Mouse (Mus musculus): Measurements from ENCODE around the gene Trappc10. TPM values are rescaled to one million over a fixed set of nuclear protein-coding genes. Genes with fewer than 3 reads are reported as not detected.

The Trappc10 gene
- total RNA-seq (2017), result 30.4 to 42.5 TPM (median 37.6 TPM) in 3 replicates

GRCm38 (mm10) chr10:78244438-78245224, at the start of gene Trappc10:
Gene Trappc10, minus strand, starts transcription at chr10:78244641.
- peak; percentile 81 for ATAC-seq (replicated peaks; ENCODE audit: insufficient number of reproducible peaks, low FRiP score, low TSS enrichment, poor library complexity, severe bottlenecking)

- no peak for ATAC-seq (replicated peaks; ENCODE audit: insufficient number of reproducible peaks, low FRiP score, low TSS enrichment, poor library complexity, severe bottlenecking)
These were observed 49.1 kb upstream of the Trappc10 start for GRCm38 (mm10) chr10:78293576-78293975.

- no peak for ATAC-seq (replicated peaks; ENCODE audit: insufficient number of reproducible peaks, low FRiP score, low TSS enrichment, poor library complexity, severe bottlenecking)
These were observed 47.9 kb upstream of the Trappc10 start for GRCm38 (mm10) chr10:78292381-78292780.

GRCm38 (mm10) chr10:78290730-78291535, 46.5 kb upstream of the Trappc10 start:
- no peak for ATAC-seq (replicated peaks; ENCODE audit: insufficient number of reproducible peaks, low FRiP score, low TSS enrichment, poor library complexity, severe bottlenecking)

DNA sequence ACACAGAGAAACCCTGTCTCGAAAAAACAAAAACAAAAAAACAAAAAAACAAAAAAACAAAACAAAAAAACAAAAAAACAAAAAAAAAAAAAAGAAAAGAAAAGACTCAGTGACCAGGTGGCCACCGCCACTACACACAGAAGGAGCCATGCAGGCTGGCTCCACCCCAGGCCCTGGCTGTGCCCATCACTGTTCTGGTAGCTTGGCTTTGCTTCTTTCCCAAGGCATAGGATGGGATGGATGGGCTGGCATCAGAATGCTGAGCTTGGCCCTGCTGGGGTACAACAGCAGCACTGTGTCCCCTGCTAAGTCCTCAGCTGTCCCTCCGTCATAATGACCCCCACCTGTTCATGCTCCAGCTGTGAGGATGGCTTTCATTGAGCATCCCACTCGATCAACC, 44.5 kb upstream of the Trappc10 start:
- no peak for ATAC-seq (replicated peaks; ENCODE audit: insufficient number of reproducible peaks, low FRiP score, low TSS enrichment, poor library complexity, severe bottlenecking)

- ATAC-seq (replicated peaks; ENCODE audit: insufficient number of reproducible peaks, low FRiP score, low TSS enrichment, poor library complexity, severe bottlenecking), result no peak
These were observed 43.7 kb upstream of the Trappc10 start for GRCm38 (mm10) chr10:78288135-78288534.

GRCm38 (mm10) chr10:78287465-78288132, 43.2 kb upstream of the Trappc10 start:
- no peak for ATAC-seq (replicated peaks; ENCODE audit: insufficient number of reproducible peaks, low FRiP score, low TSS enrichment, poor library complexity, severe bottlenecking)

GRCm38 (mm10) chr10:78285959-78286358, 41.5 kb upstream of the Trappc10 start:
- no peak for ATAC-seq (replicated peaks; ENCODE audit: insufficient number of reproducible peaks, low FRiP score, low TSS enrichment, poor library complexity, severe bottlenecking)

- no peak for ATAC-seq (replicated peaks; ENCODE audit: insufficient number of reproducible peaks, low FRiP score, low TSS enrichment, poor library complexity, severe bottlenecking)
These were observed 41.0 kb upstream of the Trappc10 start for GRCm38 (mm10) chr10:78285409-78285808.

DNA sequence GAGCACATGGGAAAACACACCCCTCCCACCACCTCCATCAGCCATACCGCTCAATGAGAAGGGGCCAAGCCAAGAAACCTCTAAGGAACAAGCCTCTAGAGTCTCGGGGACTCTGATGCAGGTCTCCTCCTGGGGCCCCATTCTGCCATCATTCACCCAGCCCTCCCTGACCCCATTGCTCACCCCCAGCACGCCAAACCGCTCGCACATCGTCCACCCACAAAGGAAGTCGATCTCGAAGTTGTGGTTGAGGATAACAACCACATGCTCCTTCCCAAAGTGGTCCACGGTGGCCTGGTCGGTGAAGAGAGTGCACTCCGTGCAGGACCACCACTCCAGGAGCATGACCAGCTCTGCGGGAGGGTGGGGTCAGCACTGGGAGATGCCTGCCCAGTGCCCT, 40.4 kb upstream of the Trappc10 start:
- no peak for ATAC-seq (replicated peaks; ENCODE audit: insufficient number of reproducible peaks, low FRiP score, low TSS enrichment, poor library complexity, severe bottlenecking)

DNA sequence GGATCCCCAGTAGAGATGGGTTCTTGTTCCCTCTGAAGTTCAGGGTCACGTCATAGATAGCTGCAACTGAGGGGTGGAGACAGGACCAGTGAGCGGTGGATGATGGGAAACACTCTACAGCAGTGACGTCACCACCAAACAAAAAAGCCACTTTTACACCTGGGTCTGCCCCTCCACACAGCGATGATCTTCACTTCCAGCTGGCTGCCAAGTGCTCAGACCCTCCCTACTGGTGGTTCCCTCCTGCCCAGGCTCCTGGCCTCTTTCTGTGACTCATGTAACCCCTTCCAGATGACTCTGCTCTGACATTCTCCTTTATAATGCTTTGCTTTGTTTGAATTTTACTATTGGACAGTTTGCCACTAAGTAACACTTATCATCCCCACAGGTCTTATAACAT, 38.0 kb upstream of the Trappc10 start:
- no peak for ATAC-seq (replicated peaks; ENCODE audit: insufficient number of reproducible peaks, low FRiP score, low TSS enrichment, poor library complexity, severe bottlenecking)

- ATAC-seq (replicated peaks; ENCODE audit: insufficient number of reproducible peaks, low FRiP score, low TSS enrichment, poor library complexity, severe bottlenecking), result no peak
These were observed 36.0 kb upstream of the Trappc10 start for GRCm38 (mm10) chr10:78280486-78280885.

DNA sequence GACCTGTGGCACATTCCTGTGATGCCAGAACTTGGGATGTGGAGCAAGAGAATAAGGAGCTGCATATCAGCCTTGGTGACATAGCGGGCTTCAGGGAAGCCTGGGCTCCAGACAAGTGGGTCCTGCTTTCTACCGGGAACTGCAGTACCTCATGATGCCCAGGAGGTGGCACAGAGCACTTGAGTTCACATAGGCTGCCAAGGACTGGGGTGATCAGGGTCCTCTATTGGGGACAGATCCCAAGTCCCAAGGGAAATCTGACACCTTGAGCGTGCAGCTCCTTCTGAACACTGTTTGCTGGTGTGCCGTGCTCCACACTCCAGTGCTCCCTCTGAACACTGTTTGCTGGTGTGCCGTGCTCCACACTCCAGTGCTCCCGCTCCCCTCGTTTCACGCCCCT, 34.8 kb upstream of the Trappc10 start:
- ATAC-seq (replicated peaks; ENCODE audit: insufficient number of reproducible peaks, low FRiP score, low TSS enrichment, poor library complexity, severe bottlenecking), result peak; percentile 75

DNA sequence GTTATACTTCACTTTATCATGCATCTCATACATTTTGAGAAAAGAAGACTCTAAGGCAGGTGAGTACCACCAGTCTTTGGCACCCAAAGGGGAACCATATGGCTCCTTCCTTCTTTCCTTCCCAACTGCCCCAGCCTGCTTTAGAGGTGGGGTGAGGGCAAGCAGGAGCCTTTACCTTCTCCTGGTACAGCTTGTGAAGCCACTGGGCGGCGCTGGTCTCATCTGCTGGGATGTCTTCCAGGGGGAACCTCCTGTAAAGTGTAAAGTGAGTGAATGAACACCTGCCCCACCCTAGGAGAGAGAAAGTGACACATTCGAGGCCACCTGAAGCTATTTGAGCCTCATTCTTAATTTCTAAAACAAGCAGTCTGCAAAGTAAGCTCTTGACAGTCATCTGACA, 33.4 kb upstream of the Trappc10 start:
- ATAC-seq (replicated peaks; ENCODE audit: insufficient number of reproducible peaks, low FRiP score, low TSS enrichment, poor library complexity, severe bottlenecking), result no peak

- no peak for ATAC-seq (replicated peaks; ENCODE audit: insufficient number of reproducible peaks, low FRiP score, low TSS enrichment, poor library complexity, severe bottlenecking)
These were observed 31.8 kb upstream of the Trappc10 start for GRCm38 (mm10) chr10:78276242-78276641.

- no peak for ATAC-seq (replicated peaks; ENCODE audit: insufficient number of reproducible peaks, low FRiP score, low TSS enrichment, poor library complexity, severe bottlenecking)
These were observed 28.5 kb upstream of the Trappc10 start for GRCm38 (mm10) chr10:78272932-78273331.

- no peak for ATAC-seq (replicated peaks; ENCODE audit: insufficient number of reproducible peaks, low FRiP score, low TSS enrichment, poor library complexity, severe bottlenecking)
These were observed 21.4 kb upstream of the Trappc10 start for GRCm38 (mm10) chr10:78265881-78266280.

DNA sequence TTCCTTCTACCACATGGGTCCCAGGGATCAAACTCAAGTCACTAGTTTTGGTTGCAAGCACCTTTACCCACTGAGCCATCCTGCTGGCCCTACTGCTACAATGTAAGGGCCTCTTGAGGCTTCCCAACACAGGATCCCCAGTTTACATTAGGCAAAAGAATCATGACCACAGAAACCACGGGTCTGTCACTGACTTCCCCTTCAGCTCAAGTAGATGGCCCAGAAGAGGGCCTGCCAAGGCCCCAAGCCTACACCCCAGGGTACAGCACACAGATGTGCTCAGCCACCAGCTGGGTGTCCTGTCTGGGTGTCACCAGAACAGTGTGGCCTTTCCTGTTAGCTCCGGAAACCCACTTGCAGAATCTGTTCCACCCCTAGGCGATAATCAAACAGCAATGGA, 20.3 kb upstream of the Trappc10 start:
- ATAC-seq (replicated peaks; ENCODE audit: insufficient number of reproducible peaks, low FRiP score, low TSS enrichment, poor library complexity, severe bottlenecking), result peak; percentile 72

DNA sequence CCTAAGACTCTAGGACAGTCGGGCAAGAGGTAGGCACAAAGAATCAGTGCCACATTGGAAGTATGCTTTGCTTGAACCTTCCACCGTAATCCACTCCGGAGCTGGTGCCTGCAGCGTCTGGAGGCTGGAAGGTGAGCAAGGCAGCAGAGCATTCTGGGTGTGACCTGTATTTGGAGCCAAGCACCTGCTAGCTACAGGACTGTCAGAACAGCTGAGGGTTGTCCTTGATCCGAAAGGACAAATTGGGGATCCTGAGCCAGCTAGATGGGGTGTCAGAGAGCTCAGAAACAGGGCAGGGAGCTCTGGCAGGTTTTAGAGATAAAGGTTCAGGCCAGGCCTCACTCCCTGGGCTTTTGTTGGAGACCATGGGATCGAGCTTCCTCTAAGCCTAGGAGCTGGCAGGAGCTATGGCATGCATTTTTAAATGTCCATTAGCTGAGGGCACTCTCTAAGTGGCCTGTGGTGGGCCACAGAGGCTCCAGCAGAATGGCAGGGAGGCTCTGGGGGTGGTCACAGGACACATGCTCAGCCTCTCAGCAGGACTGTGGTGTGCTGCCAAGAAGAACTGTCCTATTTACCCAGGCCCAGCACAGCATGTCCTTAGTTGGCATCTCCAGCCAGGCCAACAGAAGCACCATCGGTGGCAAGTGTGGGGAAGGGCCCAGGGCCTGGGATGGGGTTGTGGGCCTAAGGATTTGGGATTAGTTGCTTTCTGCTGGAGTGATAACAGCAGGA, 16.6 kb upstream of the Trappc10 start:
- ATAC-seq (replicated peaks; ENCODE audit: insufficient number of reproducible peaks, low FRiP score, low TSS enrichment, poor library complexity, severe bottlenecking), result no peak

Data from monocyte, adult 5-6 weeks (primary cell).